Mouse (Mus musculus): Measurements from ENCODE around the gene Prpf8. TPM values are rescaled to one million over a fixed set of nuclear protein-coding genes. Genes with fewer than 3 reads are reported as not detected.
"Not testable (repeated sequence)": the region's sequence is repeated elsewhere in the genome, so short reads cannot be mapped to it uniquely, and the experiment has no call there.

The Prpf8 gene
- polyA plus RNA-seq, 1 experiment: 148 TPM

- Histone ChIP-seq H3K4me3 (ENCODE audit: insufficient read depth, low read depth, low read length) (no peak overlapping the region), H3K27ac (ENCODE audit: insufficient read depth, low read depth, low read length) (peak overlapping the region; percentile 89), H3K4me1 (ENCODE audit: control insufficient read depth, insufficient read depth, low read length) (peaks cover 31% of the 10 kb centered on the region)
- 83% methylated on average over 5 of the region's 5 CpGs for WGBS
- TF ChIP-seq POLR2A (IDR thresholded peaks at IDR 0.05; ENCODE audit: insufficient read depth, low read depth, low read length) (no peak), CTCF (IDR thresholded peaks at IDR 0.05; ENCODE audit: insufficient read depth, low read depth, low read length) (no peak)
Observed at GRCm38 (mm10) chr11:75551321-75551720, 64.7 kb downstream of the Prpf8 start.

- TF ChIP-seq CTCF (IDR thresholded peaks at IDR 0.05; ENCODE audit: insufficient read depth, low read depth, low read length) (no peak), POLR2A (IDR thresholded peaks at IDR 0.05; ENCODE audit: insufficient read depth, low read depth, low read length) (no peak)
- 27% methylated on average over 9 of the region's 9 CpGs for WGBS
- Histone ChIP-seq H3K4me1 (ENCODE audit: control insufficient read depth, insufficient read depth, low read length) (peaks cover 31% of the 10 kb centered on the region), H3K27ac (ENCODE audit: insufficient read depth, low read depth, low read length) (peak overlapping the region; percentile 89), H3K4me3 (ENCODE audit: insufficient read depth, low read depth, low read length) (no peak overlapping the region)
Observed at GRCm38 (mm10) chr11:75551961-75552441, 65.4 kb downstream of the Prpf8 start.

GRCm38 (mm10) chr11:75552906-75553482, 66.4 kb downstream of the Prpf8 start:
- Histone ChIP-seq H3K4me3 (ENCODE audit: insufficient read depth, low read depth, low read length) (no peak overlapping the region), H3K27ac (ENCODE audit: insufficient read depth, low read depth, low read length) (peak overlapping the region; percentile 89), H3K4me1 (ENCODE audit: control insufficient read depth, insufficient read depth, low read length) (peaks cover 31% of the 10 kb centered on the region)
- TF ChIP-seq POLR2A (IDR thresholded peaks at IDR 0.05; ENCODE audit: insufficient read depth, low read depth, low read length) (no peak), CTCF (IDR thresholded peaks at IDR 0.05; ENCODE audit: insufficient read depth, low read depth, low read length) (no peak)
- WGBS: 52% methylated on average over 7 of the region's 7 CpGs

- H3K4me1 ChIP-seq (ENCODE audit: control insufficient read depth, insufficient read depth, low read length): peaks cover 17% of the 10 kb centered on the region
- H3K4me3 ChIP-seq (ENCODE audit: insufficient read depth, low read depth, low read length); H3K27ac ChIP-seq (ENCODE audit: insufficient read depth, low read depth, low read length): not testable (repeated sequence)
- 92% methylated on average over 6 of the region's 6 CpGs for WGBS
Observed at GRCm38 (mm10) chr11:75556006-75556405, 69.4 kb downstream of the Prpf8 start.

- H3K4me1 ChIP-seq (ENCODE audit: control insufficient read depth, insufficient read depth, low read length): peaks cover 8% of the 10 kb centered on the region
- H3K4me3 ChIP-seq (ENCODE audit: insufficient read depth, low read depth, low read length): no peak overlapping the region
- WGBS: 86% methylated on average over 6 of the region's 6 CpGs
- TF ChIP-seq POLR2A (IDR thresholded peaks at IDR 0.05; ENCODE audit: insufficient read depth, low read depth, low read length) (no peak), CTCF (IDR thresholded peaks at IDR 0.05; ENCODE audit: insufficient read depth, low read depth, low read length) (no peak)
- no peak overlapping the region for H3K27ac ChIP-seq (ENCODE audit: insufficient read depth, low read depth, low read length)
Observed at GRCm38 (mm10) chr11:75557142-75557541, 70.5 kb downstream of the Prpf8 start.

- Histone ChIP-seq H3K4me3 (ENCODE audit: insufficient read depth, low read depth, low read length) (no peak overlapping the region), H3K27ac (ENCODE audit: insufficient read depth, low read depth, low read length) (no peak overlapping the region), H3K4me1 (ENCODE audit: control insufficient read depth, insufficient read depth, low read length) (no peaks in the 10 kb centered on the region; the same call in 1 of the 2 replicates)
- TF ChIP-seq POLR2A (IDR thresholded peaks at IDR 0.05; ENCODE audit: insufficient read depth, low read depth, low read length): no peak
- no peak for TF ChIP-seq CTCF (IDR thresholded peaks at IDR 0.05; ENCODE audit: insufficient read depth, low read depth, low read length)
- WGBS: 83% methylated on average over 1 of the region's 1 CpGs
Observed at GRCm38 (mm10) chr11:75558101-75558500, 71.5 kb downstream of the Prpf8 start.

Other genes with a start within 250 kb of the Prpf8 start
- gene Rpa1, start 138.5 kb upstream of the Prpf8 start, polyA plus RNA-seq (2012; ENCODE audit: insufficient read depth, insufficient read length, low replicate concordance, missing spikeins): not detected in 2 replicates
- not detected in 2 replicates for gene Smyd4, start 138.4 kb upstream of the Prpf8 start, polyA plus RNA-seq (2012; ENCODE audit: insufficient read depth, insufficient read length, low replicate concordance, missing spikeins)
- gene Serpinf1, start 64.1 kb upstream of the Prpf8 start, polyA plus RNA-seq (2012; ENCODE audit: insufficient read depth, insufficient read length, low replicate concordance, missing spikeins): not detected in 2 replicates
- gene Serpinf2, start 47.2 kb upstream of the Prpf8 start, polyA plus RNA-seq (2012; ENCODE audit: insufficient read depth, insufficient read length, low replicate concordance, missing spikeins): not detected in 2 replicates
- gene Wdr81, start 32.1 kb upstream of the Prpf8 start, polyA plus RNA-seq (2012; ENCODE audit: insufficient read depth, insufficient read length, low replicate concordance, missing spikeins): not detected in 2 replicates
- not detected in 2 replicates for gene Tlcd2, start 25.1 kb upstream of the Prpf8 start, polyA plus RNA-seq (2012; ENCODE audit: insufficient read depth, insufficient read length, low replicate concordance, missing spikeins)
- gene Rilp, start 23.3 kb downstream of the Prpf8 start, polyA plus RNA-seq (2012; ENCODE audit: insufficient read depth, insufficient read length, low replicate concordance, missing spikeins): not detected in 2 replicates
- gene Scarf1, start 26.7 kb downstream of the Prpf8 start, polyA plus RNA-seq (2012; ENCODE audit: insufficient read depth, insufficient read length, low replicate concordance, missing spikeins): not detected in 2 replicates
- 363 TPM in 1 of 2 replicates, not detected in the other for gene Slc43a2, start 44.9 kb downstream of the Prpf8 start, polyA plus RNA-seq (2012; ENCODE audit: insufficient read depth, insufficient read length, low replicate concordance, missing spikeins)
- 209 and 678 TPM in 2 replicates for gene Pitpna, start 101.3 kb downstream of the Prpf8 start, polyA plus RNA-seq (2012; ENCODE audit: insufficient read depth, insufficient read length, low replicate concordance, missing spikeins)
- gene Inpp5k, start 144.2 kb downstream of the Prpf8 start, polyA plus RNA-seq (2012; ENCODE audit: insufficient read depth, insufficient read length, low replicate concordance, missing spikeins): not detected in 2 replicates
- not detected in 2 replicates for gene Myo1c, start 163.7 kb downstream of the Prpf8 start, polyA plus RNA-seq (2012; ENCODE audit: insufficient read depth, insufficient read length, low replicate concordance, missing spikeins)
- not detected in 2 replicates for gene Crk, start 192.4 kb downstream of the Prpf8 start, polyA plus RNA-seq (2012; ENCODE audit: insufficient read depth, insufficient read length, low replicate concordance, missing spikeins)
- 855 and 954 TPM in 2 replicates for gene Ywhae, start 246.1 kb downstream of the Prpf8 start, polyA plus RNA-seq (2012; ENCODE audit: insufficient read depth, insufficient read length, low replicate concordance, missing spikeins)

Data from olfactory bulb, adult 2 months (tissue).